Comparison of ENCODE assay signal across 22 mouse cellular contexts in genomic region chr15:83364194-83364593, GRCm38 (mm10). TPM values are rescaled to one million over a fixed set of nuclear protein-coding genes. Genes with fewer than 3 reads are reported as not detected.
DNase-seq lines count a peak whose midpoint lies in the region; ATAC-seq lines count a peak whose summit lies in the region.
"Had no signal": no experiment of that assay in that cellular context is flagged by ENCODE, and none has a peak within 500 bp of the region (broad histone marks: within the 10 kb centered on the region; RNA-seq: fewer than 3 reads in every experiment).

No protein-coding gene starts in this region.

- peaks cover 6% of the 10 kb centered on the region for H3K9me3 ChIP-seq in erythroblast, embryonic 14.5 days (ENCODE audit: control insufficient read depth, low read length)
- H3K9me3 ChIP-seq in liver, embryonic 11.5 days (ENCODE audit: control insufficient read depth, low read length): no peaks in the 10 kb centered on the region
- 0 out of 2 replicates have a peak, but pooled peaks cover 7% of the 10 kb centered on the region for H3K9me3 ChIP-seq in liver, embryonic 15.5 days (replicated peaks)
- no peaks in the 10 kb centered on the region for H3K9me3 ChIP-seq in hindbrain, embryonic 14.5 days (ENCODE audit: control insufficient read depth, low read length)
- H3K9me3 ChIP-seq: forebrain, embryonic 13.5 days; heart, embryonic 15.5 days; hindbrain, embryonic 15.5 days; limb, embryonic 12.5 days had no signal

- peaks cover 74% of the 10 kb centered on the region for H3K4me1 ChIP-seq in erythroblast, embryonic 14.5 days (ENCODE audit: control insufficient read depth)
- H3K4me1 ChIP-seq in liver, embryonic 11.5 days (replicated peaks; ENCODE audit: control insufficient read depth, insufficient read depth, low read length): peaks cover 21% of the 10 kb centered on the region
- H3K4me1 ChIP-seq in liver, embryonic 15.5 days (replicated peaks): peaks cover 54% of the 10 kb centered on the region
- no peaks in the 10 kb centered on the region for H3K4me1 ChIP-seq in hindbrain, embryonic 14.5 days (replicated peaks; ENCODE audit: control insufficient read depth, insufficient read depth, low read length)
- H3K4me1 ChIP-seq: forebrain, embryonic 13.5 days had no signal

- no peak overlapping the region for H3K9ac ChIP-seq in liver, embryonic 11.5 days (ENCODE audit: low read depth, low read length)
- H3K9ac ChIP-seq in liver, embryonic 15.5 days: no peak overlapping the region
- no peak overlapping the region for H3K9ac ChIP-seq in hindbrain, embryonic 14.5 days
- H3K9ac ChIP-seq: forebrain, embryonic 13.5 days; heart, embryonic 15.5 days; hindbrain, embryonic 15.5 days; limb, embryonic 12.5 days had no signal

- no peak for ATAC-seq in erythroblast, adult 5-6 weeks (replicated peaks; ENCODE audit: low FRiP score, poor library complexity, severe bottlenecking)
- ATAC-seq in liver, embryonic 11.5 days (replicated peaks; ENCODE audit: low FRiP score): peak; percentile 66
- ATAC-seq in liver, embryonic 15.5 days (ENCODE audit: insufficient read depth): peak; percentile 42
- ATAC-seq in hindbrain, embryonic 14.5 days (ENCODE audit: low FRiP score): no peak
- ATAC-seq: forebrain, embryonic 13.5 days had no signal

- no peak overlapping the region for H3K27ac ChIP-seq in liver, embryonic 11.5 days (ENCODE audit: low read depth, low read length)
- peak overlapping the region; percentile 60 for H3K27ac ChIP-seq in liver, embryonic 15.5 days (replicated peaks)
- H3K27ac ChIP-seq in hindbrain, embryonic 14.5 days: no peak overlapping the region
- H3K27ac ChIP-seq: forebrain, embryonic 13.5 days; heart, embryonic 15.5 days; hindbrain, embryonic 15.5 days; kidney, postnatal 0 days; limb, embryonic 12.5 days; midbrain, embryonic 10.5 days had no signal

- H3K4me3 ChIP-seq in erythroblast, embryonic 14.5 days (replicated peaks): peak overlapping the region; percentile 53
- no peak overlapping the region for H3K4me3 ChIP-seq in liver, embryonic 11.5 days (ENCODE audit: low read depth, low read length)
- no peak overlapping the region for H3K4me3 ChIP-seq in liver, embryonic 15.5 days (replicated peaks)
- H3K4me3 ChIP-seq in hindbrain, embryonic 14.5 days (replicated peaks; ENCODE audit: low read length): no peak overlapping the region
- H3K4me3 ChIP-seq: forebrain, embryonic 13.5 days; heart, embryonic 15.5 days; hindbrain, embryonic 15.5 days; limb, embryonic 12.5 days; midbrain, embryonic 10.5 days had no signal

- DNase-seq in liver, embryonic 11.5 days (ENCODE audit: low spot score): no peak
- DNase-seq in liver: no peak
- no peak for DNase-seq in hindbrain, embryonic 14.5 days (ENCODE audit: low spot score)
- no peak for DNase-seq in heart, postnatal 4 days
- DNase-seq in thymus, postnatal 14 days: no peak
- DNase-seq: adrenal gland, postnatal 14 days; cerebellum, adult 11-12 months; cerebellum, postnatal 10 days; gastrocnemius, postnatal 36 days; heart, postnatal 36 days; kidney, adult 2 months; lung, adult 2 months; thymus, adult 2 months had no signal

- H3K27me3 ChIP-seq in erythroblast, embryonic 14.5 days (ENCODE audit: control insufficient read depth): peaks cover 6% of the 10 kb centered on the region
- no peaks in the 10 kb centered on the region for H3K27me3 ChIP-seq in liver, embryonic 11.5 days (replicated peaks; ENCODE audit: control insufficient read depth, insufficient read depth, low read length)
- no peaks in the 10 kb centered on the region for H3K27me3 ChIP-seq in liver, embryonic 15.5 days
- no peaks in the 10 kb centered on the region for H3K27me3 ChIP-seq in hindbrain, embryonic 14.5 days (ENCODE audit: control insufficient read depth, insufficient read depth, low read length)
- H3K27me3 ChIP-seq: forebrain, embryonic 13.5 days; heart, embryonic 15.5 days; hindbrain, embryonic 15.5 days had no signal

- 34% methylated on average over 3 of the region's 3 CpGs for WGBS in liver, embryonic 11.5 days
- 19% methylated on average over 3 of the region's 3 CpGs for WGBS in liver, embryonic 15.5 days (ENCODE audit: insufficient replicate concordance)
- 74% methylated on average over 3 of the region's 3 CpGs for WGBS in hindbrain, embryonic 14.5 days

- no peak overlapping the region for H3K4me2 ChIP-seq in liver, embryonic 11.5 days
- H3K4me2 ChIP-seq in liver, embryonic 15.5 days: 0 out of 2 replicates have a peak overlapping the region, but pooled peaks have one; percentile 6
- no peak overlapping the region for H3K4me2 ChIP-seq in hindbrain, embryonic 14.5 days (replicated peaks)
- H3K4me2 ChIP-seq: forebrain, embryonic 13.5 days; heart, embryonic 15.5 days; hindbrain, embryonic 15.5 days; limb, embryonic 12.5 days had no signal

- peaks cover 17% of the 10 kb centered on the region for H3K36me3 ChIP-seq in erythroblast, embryonic 14.5 days (ENCODE audit: control insufficient read depth)
- H3K36me3 ChIP-seq in liver, embryonic 11.5 days (ENCODE audit: control insufficient read depth, insufficient read depth, low read length): no peaks in the 10 kb centered on the region
- H3K36me3 ChIP-seq in liver, embryonic 15.5 days (replicated peaks): no peaks in the 10 kb centered on the region
- H3K36me3 ChIP-seq in hindbrain, embryonic 14.5 days (replicated peaks; ENCODE audit: control insufficient read depth, insufficient read depth): no peaks in the 10 kb centered on the region
- H3K36me3 ChIP-seq: heart, embryonic 15.5 days; hindbrain, embryonic 15.5 days; limb, embryonic 12.5 days; midbrain, embryonic 10.5 days had no signal

RNA-seq across cellular contexts. Expression of gene Arfgap3, which starts 14.1 kb away (rescaled TPM):
- 2.4 and 3.3 TPM in 2 replicates for polyA plus RNA-seq in erythroblast, embryonic 14.5 days (2012)
- total RNA-seq in erythroblast, adult 5-6 weeks (2015; ENCODE audit: low replicate concordance): 44.1 and 50.7 TPM in 2 replicates
- 49.2 and 63.3 TPM in 2 replicates for total RNA-seq in erythroblast, adult 5-6 weeks (2017; ENCODE audit: low replicate concordance)
- 26.3 and 26.7 TPM in 2 replicates for polyA plus RNA-seq in liver, embryonic 11.5 days (2014; fragmentation: Nextera tagmentation; extraction: Ambion mirVana)
- 15.4 TPM in 2 replicates for polyA plus RNA-seq in liver, embryonic 15.5 days (2015; fragmentation: Nextera tagmentation; extraction: Ambion mirVana)
- polyA plus RNA-seq in hindbrain, embryonic 14.5 days (2014; fragmentation: Nextera tagmentation; extraction: Ambion mirVana): 38.4 and 43.2 TPM in 2 replicates
- total RNA-seq in heart, postnatal 4 days (2021): 10 to 100 TPM; 21.5 to 22.6 TPM

Comparison
In these comparisons a context has a peak if more than half of its experiments do, and no peak if none do; other contexts are left out.
1. ATAC-seq: peak in liver, embryonic 11.5 days (single experiment) and liver, embryonic 15.5 days (single experiment); none in erythroblast, adult 5-6 weeks (single experiment) and hindbrain, embryonic 14.5 days (single experiment).